Mouse (Mus musculus): Measurements from ENCODE around the gene Gm37240.

The Gm37240 gene

GRCm38 (mm10) chr3:85500096-85500495 is 387.2 kb downstream of the Gm37240 start:
- DNase-seq (ENCODE audit: low spot score in 2 of 2) = no peak

GRCm38 (mm10) chr3:85496146-85496545 is 391.2 kb downstream of the Gm37240 start:
- no peak for DNase-seq (ENCODE audit: low spot score in 2 of 2)

GRCm38 (mm10) chr3:85493796-85494195 is 393.5 kb downstream of the Gm37240 start:
- no peak for DNase-seq (ENCODE audit: low spot score in 2 of 2)

- no peak for DNase-seq (ENCODE audit: low spot score in 2 of 2)
Observed at GRCm38 (mm10) chr3:85490204-85490603, 397.1 kb downstream of the Gm37240 start.

- no peak for DNase-seq (ENCODE audit: low spot score in 2 of 2)
Observed at GRCm38 (mm10) chr3:85487379-85487778, 399.9 kb downstream of the Gm37240 start.

GRCm38 (mm10) chr3:85485536-85486190 is 401.7 kb downstream of the Gm37240 start:
- peak in 1 of 2 experiments; percentile 28 for DNase-seq (ENCODE audit: low spot score in 2 of 2)

- DNase-seq (ENCODE audit: low spot score in 2 of 2) = no peak
Observed at GRCm38 (mm10) chr3:85482636-85483035, 404.7 kb downstream of the Gm37240 start.

- no peak for DNase-seq (ENCODE audit: low spot score in 2 of 2)
Observed at GRCm38 (mm10) chr3:85480638-85481037, 406.7 kb downstream of the Gm37240 start.

GRCm38 (mm10) chr3:85478731-85479130 is 408.6 kb downstream of the Gm37240 start:
- DNase-seq (ENCODE audit: low spot score in 2 of 2) = no peak

GRCm38 (mm10) chr3:85469711-85470110 is 417.6 kb downstream of the Gm37240 start:
- no peak for DNase-seq (ENCODE audit: low spot score in 2 of 2)

- no peak for DNase-seq (ENCODE audit: low spot score in 2 of 2)
Observed at GRCm38 (mm10) chr3:85468995-85469394, 418.3 kb downstream of the Gm37240 start.

- no peak for DNase-seq (ENCODE audit: low spot score in 2 of 2)
Observed at GRCm38 (mm10) chr3:85465283-85466025, 421.9 kb downstream of the Gm37240 start.

- no peak for DNase-seq (ENCODE audit: low spot score in 2 of 2)
Observed at GRCm38 (mm10) chr3:85460021-85460420, 427.3 kb downstream of the Gm37240 start.

- DNase-seq (ENCODE audit: low spot score in 2 of 2) = no peak
Observed at GRCm38 (mm10) chr3:85456983-85457382, 430.3 kb downstream of the Gm37240 start.

- no peak for DNase-seq (ENCODE audit: low spot score in 2 of 2)
Observed at GRCm38 (mm10) chr3:85455453-85455852, 431.9 kb downstream of the Gm37240 start.

- DNase-seq (ENCODE audit: low spot score in 2 of 2) = no peak
Observed at GRCm38 (mm10) chr3:85454001-85454400, 433.3 kb downstream of the Gm37240 start.

GRCm38 (mm10) chr3:85449461-85449860 is 437.9 kb downstream of the Gm37240 start:
- no peak for DNase-seq (ENCODE audit: low spot score in 2 of 2)

- DNase-seq (ENCODE audit: low spot score in 2 of 2) = no peak
Observed at GRCm38 (mm10) chr3:85442781-85443180, 444.5 kb downstream of the Gm37240 start.

GRCm38 (mm10) chr3:85442261-85442660 is 445.1 kb downstream of the Gm37240 start:
- DNase-seq (ENCODE audit: low spot score in 2 of 2) = no peak

- no peak for DNase-seq (ENCODE audit: low spot score in 2 of 2)
Observed at GRCm38 (mm10) chr3:85435406-85435805, 451.9 kb downstream of the Gm37240 start.

GRCm38 (mm10) chr3:85431208-85431607 is 456.1 kb downstream of the Gm37240 start:
- DNase-seq (ENCODE audit: low spot score in 2 of 2) = no peak

- no peak for DNase-seq (ENCODE audit: low spot score in 2 of 2)
Observed at GRCm38 (mm10) chr3:85423376-85423997, 463.8 kb downstream of the Gm37240 start.

GRCm38 (mm10) chr3:85421403-85421802 is 465.9 kb downstream of the Gm37240 start:
- DNase-seq (ENCODE audit: low spot score in 2 of 2) = no peak

Data from cerebellum, postnatal 4 days (tissue).